Mouse (Mus musculus) neural tube, embryonic 13.5 days (tissue): ENCODE data around the gene Me1. TPM values are rescaled to one million over a fixed set of nuclear protein-coding genes. Genes with fewer than 3 reads are reported as not detected.

Experiments
- ATAC-seq: fragments of 200-750 bp; cut with Nextera tagmentation; 2 replicates; pipeline ENCODE4 v1.8.0; 2017; ENCODE audit warnings: low read depth, mild to moderate bottlenecking, moderate TSS enrichment, moderate library complexity
- H3K27ac ChIP-seq: fragments of 300-500 bp; sonication (generic); replicated peaks from 2 replicates; pipeline ENCODE4 v1.5.1; 2015; ENCODE audit warnings: moderate library complexity, mild to moderate bottlenecking, inconsistent platforms
- H3K27me3 ChIP-seq: fragments of 300-500 bp; sonication (generic); 2 replicates; pipeline ENCODE4 v1.6.1; 2015; ENCODE audit warnings: mild to moderate bottlenecking, inconsistent platforms
- H3K36me3 ChIP-seq: fragments of 300-500 bp; sonication (generic); 2 replicates; pipeline ENCODE4 v1.6.1; 2015; ENCODE audit warnings: mild to moderate bottlenecking, inconsistent platforms
- H3K4me1 ChIP-seq: fragments of 300-500 bp; sonication (generic); replicated peaks from 2 replicates; pipeline ENCODE4 v1.6.1; 2015; ENCODE audit warnings: inconsistent platforms
- H3K4me2 ChIP-seq: fragments of 300-500 bp; sonication (generic); 2 replicates; pipeline ENCODE4 v1.6.1; 2015; ENCODE audit warnings: inconsistent platforms, mild to moderate bottlenecking, moderate library complexity
- H3K4me3 ChIP-seq: fragments of 300-500 bp; sonication (generic); 2 replicates; pipeline ENCODE4 v1.5.1; 2015; ENCODE audit warnings: mild to moderate bottlenecking, inconsistent platforms
- H3K9ac ChIP-seq: fragments of 300-500 bp; sonication (generic); 2 replicates; pipeline ENCODE4 v1.6.1; 2015; ENCODE audit warnings: moderate library complexity, mild to moderate bottlenecking, inconsistent platforms
- H3K9me3 ChIP-seq: fragments of 300-500 bp; sonication (generic); 2 replicates; pipeline ENCODE4 v1.6.1; 2016; ENCODE audit warnings: inconsistent platforms
- WGBS: fragments of 180-500 bp; shearing (Covaris S2); methylation state at CpG from one replicate; pipeline ENCODE4 v1.1.7; 2015; 5-methylcytosine and 5-hydroxymethylcytosine counted together
- polyA plus RNA-seq: library from polyadenylated mRNA; unstranded; fragments of >200 nt; fragmentation: Nextera tagmentation; extraction: Ambion mirVana; gene quantifications from 2 replicates; pipeline ENCODE4 v1.2.1, GENCODE M21; 2015

Me1 gene
- polyA plus RNA-seq, 1 experiment from 2014 or later = 38.3 TPM

GRCm38 (mm10) chr9:86553886-86554285 is 141.9 kb downstream of the Me1 start:
- Histone ChIP-seq H3K4me2 (no peak overlapping the region), H3K9ac (no peak overlapping the region), H3K36me3 (peaks cover 85% of the 10 kb centered on the region), H3K27me3 (no peaks in the 10 kb centered on the region), H3K9me3 (no peaks in the 10 kb centered on the region), H3K4me3 (no peak overlapping the region), H3K4me1 (no peaks in the 10 kb centered on the region), H3K27ac (no peak overlapping the region)
- no peak for ATAC-seq
- WGBS = 89% methylated on average over 9 of the region's 9 CpGs

GRCm38 (mm10) chr9:86550717-86551116 is 145.0 kb downstream of the Me1 start:
- no peaks in the 10 kb centered on the region for H3K9me3 ChIP-seq
- WGBS = 91% methylated on average over 3 of the region's 3 CpGs
- no peak for ATAC-seq

GRCm38 (mm10) chr9:86549637-86550162 is 146.1 kb downstream of the Me1 start:
- Histone ChIP-seq H3K9ac (no peak overlapping the region), H3K4me1 (no peaks in the 10 kb centered on the region), H3K36me3 (peaks cover 81% of the 10 kb centered on the region), H3K27me3 (no peaks in the 10 kb centered on the region), H3K4me2 (no peak overlapping the region), H3K27ac (no peak overlapping the region), H3K4me3 (no peak overlapping the region), H3K9me3 (no peaks in the 10 kb centered on the region)
- WGBS = 89% methylated on average over 5 of the region's 5 CpGs
- ATAC-seq = no peak

More at GRCm38 (mm10) chr9:86550717-86551116, 145.0 kb downstream of the Me1 start:
- Histone ChIP-seq H3K27me3 (no peaks in the 10 kb centered on the region), H3K4me3 (no peak overlapping the region), H3K9ac (no peak overlapping the region), H3K27ac (no peak overlapping the region), H3K4me2 (no peak overlapping the region), H3K36me3 (peaks cover 79% of the 10 kb centered on the region), H3K4me1 (no peaks in the 10 kb centered on the region)

- H3K4me2 ChIP-seq = no peak overlapping the region
- peaks cover 82% of the 10 kb centered on the region for H3K36me3 ChIP-seq
- no peaks in the 10 kb centered on the region for H3K27me3 ChIP-seq
- WGBS = 82% methylated on average over 1 of the region's 1 CpGs
- H3K4me1 ChIP-seq = no peaks in the 10 kb centered on the region
- H3K4me3 ChIP-seq = no peak overlapping the region
- H3K9ac ChIP-seq = no peak overlapping the region
- no peak for ATAC-seq
- no peak overlapping the region for H3K27ac ChIP-seq
- H3K9me3 ChIP-seq = no peaks in the 10 kb centered on the region
Measured at GRCm38 (mm10) chr9:86544559-86544958, 151.2 kb downstream of the Me1 start.

- H3K4me2 ChIP-seq = no peak overlapping the region
- H3K36me3 ChIP-seq = peaks cover 73% of the 10 kb centered on the region
- no peak for ATAC-seq
- H3K4me3 ChIP-seq = no peak overlapping the region
- no peaks in the 10 kb centered on the region for H3K27me3 ChIP-seq
- 92% methylated on average over 3 of the region's 3 CpGs for WGBS
- no peaks in the 10 kb centered on the region for H3K4me1 ChIP-seq
- no peaks in the 10 kb centered on the region for H3K9me3 ChIP-seq
- H3K27ac ChIP-seq = no peak overlapping the region
- H3K9ac ChIP-seq = no peak overlapping the region
Measured at GRCm38 (mm10) chr9:86543451-86543850, 152.3 kb downstream of the Me1 start.

GRCm38 (mm10) chr9:86534071-86534470 is 161.7 kb downstream of the Me1 start:
- Histone ChIP-seq H3K4me3 (no peak overlapping the region), H3K9ac (no peak overlapping the region), H3K27ac (no peak overlapping the region), H3K36me3 (peaks cover 57% of the 10 kb centered on the region), H3K4me2 (no peak overlapping the region), H3K4me1 (no peaks in the 10 kb centered on the region), H3K27me3 (no peaks in the 10 kb centered on the region), H3K9me3 (no peaks in the 10 kb centered on the region)
- ATAC-seq = no peak
- 90% methylated on average over 5 of the region's 5 CpGs for WGBS

Other genes starting within 250 kb of the Me1 start
- gene Ube2cbp, start 231.0 kb downstream of the Me1 start, polyA plus RNA-seq = 7.2 and 9.7 TPM in 2 replicates
- 28.4 and 28.8 TPM in 2 replicates for gene Dop1a, start 228.8 kb downstream of the Me1 start, polyA plus RNA-seq
- gene Pgm3, start 124.1 kb downstream of the Me1 start, polyA plus RNA-seq = 37.4 and 41.0 TPM in 2 replicates
- 13.5 and 13.8 TPM in 2 replicates for gene Rwdd2a, start 124.0 kb downstream of the Me1 start, polyA plus RNA-seq
- 11.7 and 13.5 TPM in 2 replicates for gene Prss35, start 47.7 kb upstream of the Me1 start, polyA plus RNA-seq
- gene Snap91, start 184.7 kb upstream of the Me1 start, polyA plus RNA-seq = 113 and 114 TPM in 2 replicates